Mouse (Mus musculus) bone marrow macrophage, adult 2 months (primary cell): ENCODE measurements around the gene Tspan9.

Experiments used
- CTCF ChIP-seq: IDR thresholded peaks from 2 replicates; pipeline ENCODE4 v1.5.1; 2012; ENCODE audit warnings: low read depth, mild to moderate bottlenecking, low read length, moderate library complexity
- POLR2A ChIP-seq: IDR thresholded peaks from 2 replicates; pipeline ENCODE4 v1.6.1; 2012; ENCODE audit warnings: mild to moderate bottlenecking, low read depth, low read length, borderline replicate concordance

GRCm38 (mm10) chr6:128031584-128031983 is 111.8 kb downstream of the Tspan9 start:
- TF ChIP-seq CTCF, result no peak
- TF ChIP-seq POLR2A, result no peak
